Mouse (Mus musculus) liver, adult (tissue): ENCODE data around the gene Adam33.

Source experiments
- GATA4 ChIP-seq: IDR thresholded peaks from 2 replicates; pipeline ENCODE4 v1.6.1; 2014; ENCODE audit warnings: mild to moderate bottlenecking, low read length; ENCODE audit not compliant: insufficient replicate concordance

Gene Adam33

DNA sequence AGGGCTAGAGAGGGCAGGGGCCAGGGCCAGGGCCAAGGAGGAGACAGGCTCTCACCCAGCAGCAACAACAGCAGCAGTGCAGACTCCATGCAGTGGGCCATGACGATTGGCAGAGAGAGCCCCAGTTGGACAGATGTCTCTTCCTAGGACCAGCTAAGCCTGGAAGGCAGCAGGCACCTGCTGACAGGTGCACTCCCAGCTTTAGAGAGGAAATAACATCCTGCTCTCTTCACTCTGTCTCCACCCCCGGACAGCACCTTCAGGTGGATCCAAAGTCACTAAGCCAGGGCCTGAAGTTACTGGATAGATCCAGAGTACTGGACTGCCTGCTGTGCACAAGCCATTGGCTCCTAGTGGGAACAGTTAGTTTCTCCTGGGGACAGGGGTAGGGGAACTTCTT is 20.6 kb downstream of the Adam33 start, which contains the start of gene Gfra4:
Gene Gfra4 (minus strand): TSS at position 101 of the 400 bp plus-strand sequence.
- no peak for TF ChIP-seq GATA4

DNA sequence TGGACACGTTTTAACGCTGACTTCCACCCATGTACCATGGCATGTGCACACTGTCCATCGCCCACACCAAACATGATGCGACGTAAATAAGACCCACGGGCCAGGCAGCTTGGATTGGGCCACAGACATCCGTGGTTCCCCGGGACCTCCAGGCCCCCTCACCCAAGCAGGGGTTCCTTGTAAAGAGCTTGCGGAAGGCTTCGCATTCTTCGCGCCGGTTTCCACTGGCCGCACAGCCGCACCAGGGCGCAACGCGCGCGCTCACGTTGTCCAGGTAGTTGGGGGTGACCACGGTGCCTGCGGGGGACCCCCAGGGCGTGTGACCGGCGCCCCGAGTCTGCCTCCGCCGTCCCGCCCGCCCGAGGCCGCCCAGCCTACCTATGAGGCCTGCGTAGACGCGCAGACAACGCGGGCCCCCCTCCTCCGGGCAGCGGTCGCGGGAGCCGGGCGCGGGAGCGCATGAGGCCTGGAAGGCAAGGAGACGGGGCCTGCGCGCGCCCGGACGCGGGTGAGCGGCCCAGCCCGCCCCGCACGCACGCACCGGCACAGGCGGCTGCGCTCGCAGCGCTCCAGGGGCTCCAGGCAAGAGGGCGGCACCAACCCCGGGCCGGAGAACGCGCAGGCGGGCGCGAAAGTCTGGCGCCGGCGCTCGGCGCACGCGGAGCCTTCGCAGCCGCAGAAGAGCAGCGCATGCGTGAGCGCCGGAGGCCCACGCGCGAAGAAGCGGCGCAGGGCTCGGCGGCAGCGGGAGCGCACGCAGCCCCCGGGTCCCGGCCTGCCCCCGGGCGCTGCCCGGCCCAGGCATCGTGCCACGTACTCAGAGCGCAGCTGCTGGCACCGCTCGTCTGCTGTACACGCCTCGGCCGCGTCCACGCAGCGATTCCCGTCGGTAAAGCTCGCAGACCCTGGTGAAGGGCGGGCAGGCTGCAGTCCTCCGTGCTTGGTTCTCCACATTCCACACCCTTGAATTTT is 22.5 kb downstream of the Adam33 start:
- TF ChIP-seq GATA4 = no peak

DNA sequence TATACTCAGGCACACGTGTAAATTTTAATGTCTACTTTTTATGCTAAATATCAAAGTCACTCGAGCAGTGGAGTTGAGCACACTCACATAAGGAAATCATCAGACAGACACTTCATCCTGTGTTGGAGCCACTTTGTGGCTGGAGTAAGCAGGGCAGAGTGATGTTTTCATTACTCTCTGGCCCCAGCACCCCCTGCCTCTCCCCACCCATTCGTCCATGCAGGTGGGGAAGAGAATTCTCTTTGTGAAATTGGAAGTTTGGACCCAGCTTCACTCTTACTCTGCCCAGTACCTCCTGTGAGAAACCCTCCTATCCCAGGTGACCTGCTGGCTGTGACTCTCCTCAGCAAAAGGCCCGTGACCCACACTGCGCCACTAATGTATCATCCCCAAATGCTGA is 24.9 kb downstream of the Adam33 start:
- no peak for TF ChIP-seq GATA4

DNA sequence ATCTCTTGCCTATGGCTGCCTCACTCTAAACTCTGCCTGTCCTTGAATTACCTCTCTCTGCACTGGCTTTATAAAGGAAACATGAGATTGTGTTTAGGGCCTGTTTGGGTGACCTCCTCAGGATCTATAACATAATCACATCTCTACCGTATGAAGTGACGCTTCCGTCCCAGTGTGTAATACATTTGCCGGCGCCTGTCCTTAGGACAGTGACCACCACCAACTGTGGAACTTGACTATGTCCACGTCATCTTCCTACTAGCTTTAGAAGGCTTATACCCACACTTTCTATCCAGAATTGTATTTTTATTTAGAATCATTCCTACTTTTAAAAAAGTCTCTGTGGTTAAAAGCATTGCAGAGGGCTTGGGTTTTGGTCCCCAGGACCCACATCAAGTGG is 25.4 kb downstream of the Adam33 start:
- no peak for TF ChIP-seq GATA4

DNA sequence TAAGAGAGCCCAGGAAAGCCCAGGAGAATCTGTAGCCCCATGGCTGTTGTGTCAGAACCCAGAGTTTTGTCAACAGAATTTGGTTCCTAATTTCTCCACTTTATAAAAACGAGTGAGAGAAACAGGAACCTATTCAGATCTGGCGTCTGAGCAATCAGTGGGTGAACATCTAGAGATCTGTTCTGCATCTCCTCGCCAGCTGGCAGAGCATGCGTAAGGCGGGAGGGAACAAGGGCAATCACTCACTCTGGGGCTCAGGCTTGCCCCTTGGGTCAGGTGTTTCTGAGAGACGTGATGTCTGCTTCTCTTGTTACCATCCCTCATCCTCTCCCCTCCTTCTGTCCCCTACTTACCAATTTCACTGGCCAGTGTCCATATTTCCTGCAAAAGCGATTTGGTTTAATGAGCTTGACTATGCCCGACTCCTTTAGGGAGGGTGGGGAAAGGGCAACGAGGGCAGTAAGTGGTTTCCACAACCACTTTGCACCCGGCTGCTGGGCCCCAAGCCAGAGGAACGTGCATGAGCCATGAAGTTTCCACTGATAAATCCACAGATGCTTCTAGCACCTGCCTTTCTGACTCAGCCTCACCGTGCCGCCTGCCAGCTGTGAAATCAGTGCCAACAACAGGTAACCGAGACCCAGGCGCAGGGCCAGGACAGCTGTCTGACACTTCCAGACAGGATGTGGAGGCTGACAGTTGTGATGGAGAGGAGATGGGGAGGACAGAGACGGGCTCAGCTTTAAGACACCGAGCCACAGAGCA is 26.2 kb downstream of the Adam33 start:
- no peak for TF ChIP-seq GATA4

DNA sequence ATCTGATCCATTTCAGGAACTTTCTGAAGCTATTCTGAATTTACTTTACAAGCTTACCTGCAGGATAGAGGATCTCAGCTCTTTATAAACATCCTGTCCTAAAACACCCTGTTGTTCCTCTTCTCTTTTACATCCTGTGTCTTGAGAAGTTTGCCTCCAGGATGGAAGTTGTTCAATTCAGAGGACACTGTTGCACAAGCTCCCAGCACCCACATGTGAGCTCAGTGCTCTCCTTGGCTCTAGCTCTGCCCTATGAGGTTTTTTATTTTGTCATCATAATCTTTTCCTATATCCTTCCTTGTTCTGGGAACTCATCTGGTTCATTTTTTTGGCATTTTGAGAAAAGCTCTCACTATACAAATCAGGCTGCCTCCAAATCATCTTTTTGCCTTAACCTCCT is 26.9 kb downstream of the Adam33 start:
- no peak for TF ChIP-seq GATA4

DNA sequence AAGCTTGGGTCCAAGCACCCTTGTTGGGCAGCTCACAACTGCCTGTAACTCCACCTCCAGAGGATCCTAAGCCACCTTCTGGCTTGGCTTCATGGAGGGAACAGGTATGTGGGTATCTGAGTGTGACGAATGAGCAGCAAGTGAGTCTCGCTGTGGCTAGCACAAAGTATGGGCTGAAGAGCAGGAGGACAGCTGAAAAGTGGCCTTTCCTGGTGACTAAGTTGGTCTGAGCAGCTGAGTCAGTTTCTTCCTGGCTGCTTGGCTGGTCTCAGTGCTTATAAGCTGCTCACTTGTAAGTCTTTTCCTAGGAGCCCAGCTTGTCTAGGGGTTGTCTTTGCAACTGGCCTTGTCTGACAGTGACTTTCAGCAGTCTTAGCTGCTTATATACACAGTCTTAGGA is 27.3 kb downstream of the Adam33 start:
- TF ChIP-seq GATA4 = no peak

DNA sequence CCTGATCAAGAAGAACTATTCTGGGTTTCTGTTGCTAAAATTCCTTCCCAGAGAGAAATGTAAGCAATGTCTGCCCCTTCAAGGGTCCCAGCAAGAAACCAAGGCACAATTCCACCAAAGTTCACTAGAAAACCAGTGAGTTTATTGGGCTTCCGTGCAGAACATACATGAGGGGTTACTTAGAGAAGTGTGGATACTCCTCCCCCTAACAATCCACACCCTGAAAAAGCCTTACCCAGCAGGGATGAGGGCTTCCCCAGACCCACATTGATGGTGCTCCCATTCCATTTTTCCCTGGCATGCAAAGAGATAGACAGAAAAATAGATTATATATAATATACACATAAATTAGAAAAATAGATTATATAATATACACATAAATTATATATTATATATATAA is 32.6 kb downstream of the Adam33 start:
- TF ChIP-seq GATA4 = no peak

DNA sequence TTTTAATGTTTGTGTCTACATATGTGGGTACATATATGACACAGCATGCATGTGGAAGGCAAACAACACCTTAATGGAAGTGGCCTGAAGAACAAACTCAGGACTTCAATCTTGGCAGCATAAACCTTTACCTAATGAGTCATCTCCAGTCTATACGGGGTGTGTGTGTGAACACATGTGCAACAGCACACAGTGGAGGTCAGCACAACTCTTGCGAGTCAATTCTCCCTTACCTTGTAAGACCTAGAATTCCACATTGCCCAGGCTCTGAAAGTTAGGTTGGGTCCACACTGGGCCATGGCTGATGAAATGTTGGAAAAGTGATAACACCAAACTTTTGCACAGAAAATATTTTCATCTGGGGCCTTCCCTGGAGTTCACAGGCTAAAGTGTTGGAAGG is 33.1 kb downstream of the Adam33 start:
- no peak for TF ChIP-seq GATA4

DNA sequence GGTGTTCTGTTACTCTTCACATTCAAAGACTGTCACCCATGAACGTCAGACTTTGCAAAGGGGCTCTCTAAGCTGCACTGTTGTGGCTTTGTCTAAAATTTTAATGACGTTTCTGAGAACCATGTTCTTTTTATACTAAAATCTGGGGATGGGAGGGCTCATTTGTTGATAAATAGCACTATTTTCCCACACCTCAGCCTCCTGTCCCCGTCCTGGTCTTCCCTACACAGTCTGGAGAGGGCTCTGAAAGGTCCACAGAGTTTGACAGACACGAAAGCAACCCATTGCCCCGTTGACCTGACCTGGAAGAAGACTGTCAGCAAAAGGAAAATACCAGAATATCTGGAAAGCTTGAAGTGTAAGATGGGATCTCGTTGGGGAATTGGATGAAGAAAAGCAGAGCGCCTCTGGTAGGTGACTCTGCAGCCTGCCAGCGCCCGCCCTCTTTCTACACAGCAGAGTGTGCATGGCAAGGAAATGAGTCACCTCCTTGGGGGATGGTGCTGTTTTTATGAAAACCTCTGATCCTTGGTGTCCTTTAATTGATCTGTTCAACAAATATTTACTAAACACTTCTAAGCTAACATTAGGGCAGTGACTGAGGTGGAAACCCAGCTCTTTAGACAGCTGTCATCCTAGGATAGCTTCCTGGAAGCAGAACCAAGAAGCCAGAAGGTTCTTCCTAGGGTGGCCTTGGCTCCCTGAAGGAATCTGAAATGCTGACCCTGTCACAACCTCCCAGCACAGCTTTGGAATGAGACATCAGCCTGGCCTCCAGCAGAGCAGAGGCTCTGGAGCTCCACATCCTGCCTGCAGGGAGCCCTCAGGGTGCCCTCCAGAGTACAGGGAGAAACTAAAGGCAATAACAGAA is 34.3 kb downstream of the Adam33 start:
- no peak for TF ChIP-seq GATA4

DNA sequence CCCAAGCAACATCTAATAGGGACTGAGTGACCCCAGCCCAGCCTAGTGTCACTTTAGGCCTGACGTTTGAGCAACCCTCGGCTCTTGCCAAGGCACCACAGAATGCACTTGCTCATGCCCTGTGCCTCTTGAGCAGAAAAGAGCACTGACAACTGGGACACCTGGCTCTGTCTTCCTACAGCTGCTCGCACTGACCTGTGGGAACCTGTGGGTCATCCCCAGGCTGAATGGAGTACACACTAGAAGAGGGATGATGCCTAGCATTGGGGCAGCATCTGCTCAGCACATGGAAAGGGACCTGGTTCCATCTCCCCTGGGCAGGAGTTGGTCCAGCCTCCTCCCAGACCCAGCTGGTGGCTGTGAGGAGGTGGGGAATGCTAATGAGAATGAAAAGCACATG is 36.7 kb downstream of the Adam33 start:
- no peak for TF ChIP-seq GATA4

DNA sequence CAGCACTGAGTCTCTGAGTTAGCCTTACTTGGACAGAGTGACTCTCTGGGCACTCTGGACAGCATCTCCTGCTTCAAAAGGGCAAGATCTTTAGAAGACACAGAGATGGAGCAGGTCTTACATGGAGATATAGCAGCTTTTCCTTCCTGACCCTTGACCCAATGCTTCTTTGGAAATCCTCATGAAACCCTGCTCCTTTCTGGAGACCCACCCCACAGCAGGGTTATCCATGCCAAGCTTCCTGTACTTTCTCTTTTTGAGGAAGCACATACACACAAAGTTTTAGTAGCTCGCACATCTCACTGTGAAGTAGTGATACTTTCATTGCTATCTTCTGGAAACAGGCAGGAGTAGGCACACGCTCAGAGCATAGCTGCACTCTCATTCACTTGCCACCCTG is 38.4 kb downstream of the Adam33 start:
- TF ChIP-seq GATA4 = peak; percentile 26; the same call in 1 of the 2 replicates

DNA sequence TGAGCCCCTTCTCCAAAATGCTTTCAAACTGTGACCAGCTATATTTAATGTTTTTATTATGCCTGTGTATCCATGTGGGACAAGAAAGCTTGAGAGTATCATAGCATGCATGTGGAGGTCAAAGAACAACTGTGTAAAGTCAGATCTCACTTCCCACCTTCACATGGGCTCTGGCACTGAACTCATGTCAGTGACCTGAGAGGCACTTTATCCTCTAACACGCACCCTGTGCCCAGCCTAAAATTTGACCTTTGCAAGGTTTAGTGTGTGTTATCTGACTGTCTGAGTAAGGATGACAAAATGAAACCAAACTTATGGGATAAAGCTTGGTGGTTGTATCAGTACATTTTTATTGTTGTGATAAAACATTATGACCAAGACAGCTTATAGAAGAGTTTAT is 53.0 kb downstream of the Adam33 start:
- no peak for TF ChIP-seq GATA4

DNA sequence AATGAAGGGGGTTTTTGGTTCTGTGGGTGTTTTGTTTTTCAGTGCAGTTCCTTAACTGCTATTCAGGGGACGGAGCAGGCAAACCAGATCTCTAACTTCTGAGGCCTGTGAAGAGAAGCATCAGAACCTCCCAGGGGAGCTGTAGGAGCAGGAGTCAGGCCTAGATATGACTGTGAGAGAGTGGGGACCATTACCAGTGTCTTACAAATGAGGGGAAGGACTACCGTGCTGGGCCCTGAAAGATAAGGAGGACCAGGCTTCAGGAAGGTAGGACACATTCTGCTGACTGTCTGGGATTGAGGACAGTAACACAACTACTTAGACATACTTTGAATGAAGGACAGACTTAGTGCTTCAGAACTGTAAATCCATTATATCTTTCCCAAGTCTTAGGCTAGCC is 54.5 kb downstream of the Adam33 start:
- TF ChIP-seq GATA4 = no peak
